Mouse (Mus musculus) small intestine, adult 2 months (tissue): ENCODE measurements at regions not wholly inside any gene's neighbourhood (a gene's known extent, or its start where the extent isn't known, plus 50 kb on each side); places are given as distances from the start of the nearest gene placed in this dataset.

ENCODE experiments used
- H3K27ac ChIP-seq: fragments of 200-500 bp; 2 replicates; pipeline ENCODE4 v1.5.1; 2012; ENCODE audit warnings: low read depth, low read length, control low read depth, inconsistent platforms; ENCODE audit not compliant: insufficient read depth
- H3K27me3 ChIP-seq: fragments of 200-500 bp; 2 replicates; pipeline ENCODE4 v1.6.1; 2012; ENCODE audit warnings: mild to moderate bottlenecking, moderate library complexity, low read length, inconsistent platforms; ENCODE audit not compliant: control insufficient read depth, insufficient read depth
- H3K36me3 ChIP-seq: fragments of 200-500 bp; 2 replicates; pipeline ENCODE4 v1.6.1; 2012; ENCODE audit warnings: mild to moderate bottlenecking, low read length, control low read depth, inconsistent platforms; ENCODE audit not compliant: control insufficient read depth, insufficient read depth
- H3K4me1 ChIP-seq: fragments of 200-500 bp; 2 replicates; pipeline ENCODE4 v1.6.1; 2012; ENCODE audit warnings: low read length, inconsistent platforms, mixed read lengths; ENCODE audit not compliant: control insufficient read depth, insufficient read depth, insufficient read length
- H3K4me3 ChIP-seq: fragments of 200-500 bp; 2 replicates; pipeline ENCODE4 v1.5.1; 2012; ENCODE audit warnings: low read depth, mild to moderate bottlenecking, control low read depth, inconsistent platforms, low read length, moderate library complexity
- CTCF ChIP-seq: fragments of 200-500 bp; IDR thresholded peaks from 2 replicates; pipeline ENCODE4 v1.5.1; 2012; ENCODE audit warnings: low read depth, mild to moderate bottlenecking, control low read depth, inconsistent platforms, low read length, moderate library complexity, mixed read lengths; ENCODE audit not compliant: insufficient replicate concordance, insufficient read length; ENCODE audit errors: extremely low read depth
- POLR2A ChIP-seq: fragments of 200-500 bp; IDR thresholded peaks from 2 replicates; pipeline ENCODE4 v1.6.1; 2012; ENCODE audit warnings: low read depth, mild to moderate bottlenecking, control low read depth, inconsistent platforms, low read length, moderate library complexity
- WGBS: fragments of 180-500 bp; shearing (Covaris S2); methylation state at CpG from one replicate; pipeline ENCODE4 v1.1.7; 2018; 5-methylcytosine and 5-hydroxymethylcytosine counted together

GRCm38 (mm10) chr3:115779906-115780305 lies 65.0 kb upstream of the S1pr1 start:
- Histone ChIP-seq H3K4me1 (no peaks in the 10 kb centered on the region), H3K27ac (no peak overlapping the region), H3K4me3 (no peak overlapping the region), H3K36me3 (no peaks in the 10 kb centered on the region), H3K27me3 (no peaks in the 10 kb centered on the region)
- 75% methylated on average over 5 of the region's 5 CpGs for WGBS
- TF ChIP-seq POLR2A, result no peak
- TF ChIP-seq CTCF, result no peak

DNA sequence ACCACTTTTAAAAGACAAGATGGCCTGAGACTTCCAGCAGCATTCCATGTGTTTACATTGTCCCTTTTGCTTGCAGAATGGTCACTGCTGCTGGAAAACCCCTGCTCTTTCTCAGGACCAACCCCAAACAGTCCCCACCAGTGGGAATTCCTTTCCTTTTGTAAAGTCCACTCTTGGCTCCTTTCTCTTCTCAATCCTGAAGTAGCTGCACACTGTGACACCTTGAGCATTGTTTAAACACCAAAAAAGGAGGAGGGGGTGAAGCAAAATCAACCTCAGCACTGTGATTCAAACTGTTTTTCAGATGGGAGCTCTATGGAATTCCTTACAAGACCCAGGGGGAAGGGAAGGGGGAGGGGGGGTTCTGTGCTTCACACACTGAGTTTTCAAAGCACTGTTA lies 67.9 kb upstream of the S1pr1 start:
- H3K27me3 ChIP-seq, result no peaks in the 10 kb centered on the region
- no peak for TF ChIP-seq POLR2A
- no peak for TF ChIP-seq CTCF
- no peaks in the 10 kb centered on the region for H3K4me1 ChIP-seq
- H3K27ac ChIP-seq, result no peak overlapping the region
- H3K4me3 ChIP-seq, result no peak overlapping the region
- H3K36me3 ChIP-seq, result no peaks in the 10 kb centered on the region

DNA sequence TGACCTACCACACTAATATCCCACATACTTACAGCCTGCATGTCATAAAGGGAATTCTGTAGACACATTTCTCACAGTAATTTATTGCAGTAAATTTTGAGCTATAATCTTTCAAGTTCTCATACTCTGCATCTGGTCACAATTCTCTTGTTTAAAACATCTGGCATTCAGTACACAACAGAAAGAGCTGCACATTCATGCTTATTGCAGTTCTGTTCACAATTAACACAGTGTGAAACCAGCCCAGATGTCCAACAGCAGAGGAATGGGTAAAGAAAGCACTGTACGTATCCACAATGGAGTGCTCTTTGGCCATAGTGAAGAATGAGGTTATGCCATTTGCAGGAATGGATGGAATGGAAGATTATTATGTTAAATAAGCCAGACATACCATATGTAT lies 72.5 kb upstream of the S1pr1 start:
- H3K27me3 ChIP-seq, result no peaks in the 10 kb centered on the region
- H3K4me1 ChIP-seq, result no peaks in the 10 kb centered on the region
- no peak for TF ChIP-seq POLR2A
- no peak overlapping the region for H3K4me3 ChIP-seq
- no peaks in the 10 kb centered on the region for H3K36me3 ChIP-seq
- 73% methylated on average over 1 of the region's 1 CpGs for WGBS
- H3K27ac ChIP-seq, result no peak overlapping the region

- TF ChIP-seq CTCF, result no peak
- TF ChIP-seq POLR2A, result no peak
- 48% methylated on average over 3 of the region's 3 CpGs for WGBS
Measured at GRCm38 (mm10) chr3:115788525-115788924, 73.7 kb upstream of the S1pr1 start.

GRCm38 (mm10) chr3:115789063-115789462 lies 74.2 kb upstream of the S1pr1 start:
- H3K27me3 ChIP-seq, result no peaks in the 10 kb centered on the region
- H3K4me3 ChIP-seq, result no peak overlapping the region
- H3K4me1 ChIP-seq, result 0 out of 2 replicates have a peak, but pooled peaks cover 3% of the 10 kb centered on the region
- no peak overlapping the region for H3K27ac ChIP-seq
- TF ChIP-seq POLR2A (no peak), CTCF (no peak)
- WGBS, result 64% methylated on average over 6 of the region's 6 CpGs
- no peaks in the 10 kb centered on the region for H3K36me3 ChIP-seq

More at GRCm38 (mm10) chr3:115788525-115788924, 73.7 kb upstream of the S1pr1 start:
- H3K4me3 ChIP-seq, result no peak overlapping the region
- H3K36me3 ChIP-seq, result no peaks in the 10 kb centered on the region
- H3K4me1 ChIP-seq, result 0 out of 2 replicates have a peak, but pooled peaks cover 3% of the 10 kb centered on the region
- no peak overlapping the region for H3K27ac ChIP-seq
- H3K27me3 ChIP-seq, result no peaks in the 10 kb centered on the region

GRCm38 (mm10) chr3:115792606-115793005 lies 77.7 kb upstream of the S1pr1 start:
- Histone ChIP-seq H3K4me3 (no peak overlapping the region), H3K27me3 (no peaks in the 10 kb centered on the region), H3K4me1 (0 out of 2 replicates have a peak, but pooled peaks cover 3% of the 10 kb centered on the region), H3K27ac (no peak overlapping the region), H3K36me3 (no peaks in the 10 kb centered on the region)
- TF ChIP-seq POLR2A, result no peak
- TF ChIP-seq CTCF, result no peak
- WGBS, result 19% methylated on average over 4 of the region's 4 CpGs

GRCm38 (mm10) chr3:115793344-115794059 lies 78.6 kb upstream of the S1pr1 start:
- Histone ChIP-seq H3K4me1 (0 out of 2 replicates have a peak, but pooled peaks cover 3% of the 10 kb centered on the region), H3K27me3 (no peaks in the 10 kb centered on the region), H3K36me3 (no peaks in the 10 kb centered on the region), H3K4me3 (no peak overlapping the region), H3K27ac (no peak overlapping the region)
- TF ChIP-seq CTCF (no peak), POLR2A (no peak)
- WGBS, result 11% methylated on average over 12 of the region's 12 CpGs

- H3K27ac ChIP-seq, result no peak overlapping the region
- H3K27me3 ChIP-seq, result no peaks in the 10 kb centered on the region; the same call in 1 of the 2 replicates
- no peak for TF ChIP-seq POLR2A
- no peak for TF ChIP-seq CTCF
- no peaks in the 10 kb centered on the region for H3K36me3 ChIP-seq
- no peaks in the 10 kb centered on the region for H3K4me1 ChIP-seq
- H3K4me3 ChIP-seq, result no peak overlapping the region
- WGBS, result 79% methylated on average over 10 of the region's 10 CpGs
Measured at GRCm38 (mm10) chr3:115799326-115799725, 84.5 kb upstream of the S1pr1 start.
